Mouse (Mus musculus) stomach, postnatal 0 days (tissue): ENCODE data around the gene Thsd7b. TPM values are rescaled to one million over a fixed set of nuclear protein-coding genes. Genes with fewer than 3 reads are reported as not detected.

Source experiments
- ATAC-seq: fragments of 200-750 bp; cut with Nextera tagmentation; 2 replicates; pipeline ENCODE4 v1.8.0; 2017; ENCODE audit not compliant: low FRiP score, low TSS enrichment
- DNase-seq: peaks from one replicate; pipeline ENCODE4 v3.0.0-alpha.2; 2016; ENCODE audit warnings: low spot score
- H3K27ac ChIP-seq: fragments of 300-500 bp; sonication (generic); replicated peaks from 2 replicates; pipeline ENCODE4 v1.5.1; 2014; ENCODE audit warnings: mild to moderate bottlenecking, control low read depth
- H3K27me3 ChIP-seq: fragments of 300-500 bp; sonication (generic); 2 replicates; pipeline ENCODE4 v1.6.1; 2014; ENCODE audit warnings: low read length; ENCODE audit not compliant: control insufficient read depth, insufficient read depth
- H3K36me3 ChIP-seq: fragments of 300-500 bp; sonication (generic); 2 replicates; pipeline ENCODE4 v1.6.1; 2014; ENCODE audit warnings: low read length, mixed read lengths; ENCODE audit not compliant: control insufficient read depth, insufficient read depth
- H3K4me1 ChIP-seq: fragments of 300-500 bp; sonication (generic); replicated peaks from 2 replicates; pipeline ENCODE4 v1.6.1; 2014; ENCODE audit warnings: antibody characterized with exemption; ENCODE audit not compliant: control insufficient read depth, insufficient read depth
- H3K4me2 ChIP-seq: fragments of 300-500 bp; sonication (generic); replicated peaks from 2 replicates; pipeline ENCODE4 v1.6.1; 2014; ENCODE audit warnings: low read depth, mild to moderate bottlenecking, control low read depth, moderate library complexity
- H3K4me3 ChIP-seq: fragments of 300-500 bp; sonication (generic); 2 replicates; pipeline ENCODE4 v1.5.1; 2014; ENCODE audit warnings: low read depth, low read length, control low read depth
- H3K9ac ChIP-seq: fragments of 300-500 bp; sonication (generic); 2 replicates; pipeline ENCODE4 v1.6.1; 2014; ENCODE audit warnings: mild to moderate bottlenecking, low read length, control low read depth, mixed read lengths
- H3K9me3 ChIP-seq: fragments of 300-500 bp; sonication (generic); 2 replicates; pipeline ENCODE4 v1.6.1; 2016; ENCODE audit warnings: low read length; ENCODE audit not compliant: control insufficient read depth
- CTCF ChIP-seq: IDR thresholded peaks from 2 replicates; pipeline ENCODE4 v1.5.1; 2016; ENCODE audit warnings: antibody characterized with exemption, low read depth, mild to moderate bottlenecking, moderate library complexity
- EP300 ChIP-seq: optimal IDR thresholded peaks from 2 replicates; pipeline ENCODE3; 2016; ENCODE audit warnings: antibody characterized with exemption
- WGBS: fragments of 180-500 bp; shearing (Covaris S2); extraction: QIAGEN DNeasy Blood & Tissue Kit; methylation state at CpG from one replicate; pipeline ENCODE4 v1.1.7; 2014; 5-methylcytosine and 5-hydroxymethylcytosine counted together
- polyA plus RNA-seq: library from polyadenylated mRNA; unstranded; fragments of >200 nt; fragmentation: Nextera tagmentation; extraction: Ambion mirVana; gene quantifications from 2 replicates; pipeline ENCODE4 v1.2.1, GENCODE M21; 2015

Gene Thsd7b
- polyA plus RNA-seq, 1 experiment from 2014 or later, result 0.53 TPM

GRCm38 (mm10) chr1:129731991-129732390, 458.9 kb downstream of the Thsd7b start:
- Histone ChIP-seq H3K9me3 (no peaks in the 10 kb centered on the region), H3K27ac (no peak overlapping the region), H3K9ac (no peak overlapping the region), H3K27me3 (no peaks in the 10 kb centered on the region), H3K4me2 (no peak overlapping the region), H3K4me1 (no peaks in the 10 kb centered on the region), H3K4me3 (no peak overlapping the region), H3K36me3 (no peaks in the 10 kb centered on the region)
- TF ChIP-seq EP300 (no peak), CTCF (no peak)
- ATAC-seq, result no peak
- 82% methylated on average over 2 of the region's 2 CpGs for WGBS
- DNase-seq, result no peak

GRCm38 (mm10) chr1:129747595-129747994, 474.5 kb downstream of the Thsd7b start:
- no peak overlapping the region for H3K4me3 ChIP-seq
- no peaks in the 10 kb centered on the region for H3K9me3 ChIP-seq
- WGBS, result 64% methylated on average over 3 of the region's 3 CpGs
- no peak overlapping the region for H3K4me2 ChIP-seq
- H3K27ac ChIP-seq, result no peak overlapping the region
- no peak overlapping the region for H3K9ac ChIP-seq
- DNase-seq, result no peak
- no peaks in the 10 kb centered on the region for H3K27me3 ChIP-seq
- ATAC-seq, result no peak
- H3K36me3 ChIP-seq, result no peaks in the 10 kb centered on the region
- TF ChIP-seq EP300, result no peak
- no peak for TF ChIP-seq CTCF
- no peaks in the 10 kb centered on the region for H3K4me1 ChIP-seq

- no peak for TF ChIP-seq CTCF
- no peak for TF ChIP-seq EP300
- DNase-seq (no peak), ATAC-seq (no peak)
- Histone ChIP-seq H3K4me2 (no peak overlapping the region), H3K9ac (no peak overlapping the region), H3K36me3 (no peaks in the 10 kb centered on the region), H3K4me1 (no peaks in the 10 kb centered on the region), H3K9me3 (no peaks in the 10 kb centered on the region), H3K4me3 (no peak overlapping the region), H3K27ac (no peak overlapping the region), H3K27me3 (no peaks in the 10 kb centered on the region)
- 67% methylated on average over 1 of the region's 1 CpGs for WGBS
Measured at GRCm38 (mm10) chr1:129756548-129757240, 483.6 kb downstream of the Thsd7b start.

GRCm38 (mm10) chr1:129759003-129759402, 485.9 kb downstream of the Thsd7b start:
- no peaks in the 10 kb centered on the region for H3K9me3 ChIP-seq
- WGBS, result 79% methylated on average over 1 of the region's 1 CpGs
- TF ChIP-seq EP300, result no peak
- no peak for TF ChIP-seq CTCF
- H3K9ac ChIP-seq, result no peak overlapping the region
- ATAC-seq (no peak), DNase-seq (no peak)
- no peaks in the 10 kb centered on the region for H3K27me3 ChIP-seq
- no peaks in the 10 kb centered on the region for H3K4me1 ChIP-seq
- no peak overlapping the region for H3K4me2 ChIP-seq
- no peaks in the 10 kb centered on the region for H3K36me3 ChIP-seq
- no peak overlapping the region for H3K27ac ChIP-seq
- no peak overlapping the region for H3K4me3 ChIP-seq

- no peak overlapping the region for H3K4me3 ChIP-seq
- no peak for ATAC-seq
- no peak overlapping the region for H3K9ac ChIP-seq
- no peaks in the 10 kb centered on the region for H3K36me3 ChIP-seq
- 81% methylated on average over 1 of the region's 1 CpGs for WGBS
- no peak overlapping the region for H3K27ac ChIP-seq
- no peak overlapping the region for H3K4me2 ChIP-seq
- no peaks in the 10 kb centered on the region for H3K27me3 ChIP-seq
- TF ChIP-seq CTCF, result no peak
- TF ChIP-seq EP300, result no peak
- H3K9me3 ChIP-seq, result no peaks in the 10 kb centered on the region
- no peak for DNase-seq
- H3K4me1 ChIP-seq, result no peaks in the 10 kb centered on the region
Measured at GRCm38 (mm10) chr1:129761234-129761633, 488.1 kb downstream of the Thsd7b start.

- TF ChIP-seq EP300 (no peak), CTCF (no peak)
- WGBS, result 40% methylated on average over 2 of the region's 2 CpGs
- ATAC-seq, result no peak
Measured at GRCm38 (mm10) chr1:129764748-129765147, 491.6 kb downstream of the Thsd7b start.

More at GRCm38 (mm10) chr1:129764748-129765147, 491.6 kb downstream of the Thsd7b start:
- Histone ChIP-seq H3K4me2 (no peak overlapping the region), H3K9ac (no peak overlapping the region), H3K9me3 (no peaks in the 10 kb centered on the region), H3K36me3 (no peaks in the 10 kb centered on the region), H3K27me3 (no peaks in the 10 kb centered on the region), H3K4me1 (no peaks in the 10 kb centered on the region), H3K27ac (no peak overlapping the region), H3K4me3 (no peak overlapping the region)
- no peak for DNase-seq
